Mouse (Mus musculus): Measurements from ENCODE around the gene Trpt1. TPM values are rescaled to one million over a fixed set of nuclear protein-coding genes. Genes with fewer than 3 reads are reported as not detected.

Trpt1 gene
- polyA plus RNA-seq (2021; fragmentation: Nextera tagmentation): 18.7 and 22.7 TPM in 2 replicates
- long read RNA-seq, experiment 1, transcript Trpt1-202 (6 exons, 972 nt): major isoform, 8 of 14 reads
- long read RNA-seq, experiment 1, partial matches to known transcripts: 0 of 14 reads
- long read RNA-seq, experiment 1, other reads (novel, unspliced or antisense): 2 of 14 reads
- long read RNA-seq, experiment 2, partial matches to known transcripts: 6 of 19 reads
- long read RNA-seq, experiment 2, other reads (novel, unspliced or antisense): 7 of 19 reads

GRCm38 (mm10) chr19:6996006-6996405, at the start of gene Trpt1, which contains the start of gene Nudt22:
Gene Trpt1 (plus strand): TSS chr19:6996131.
Gene Nudt22 (minus strand): TSS chr19:6996117.

GRCm38 (mm10) chr19:6974211-6975205, 21.4 kb upstream of the Trpt1 start, which contains the start of gene Ppp1r14b:
Gene Ppp1r14b (plus strand): TSS chr19:6974968.

GRCm38 (mm10) chr19:6975537-6976521, 20.1 kb upstream of the Trpt1 start, which contains the start of gene Plcb3:
Gene Plcb3 (minus strand): TSS chr19:6976470.

GRCm38 (mm10) chr19:6980381-6981093, 15.4 kb upstream of the Trpt1 start, which contains the start of gene Fkbp2:
Gene Fkbp2 (minus strand): TSS chr19:6980501.

GRCm38 (mm10) chr19:6987061-6987903, 8.6 kb upstream of the Trpt1 start, which contains the start of gene Vegfb:
Gene Vegfb (minus strand): TSS chr19:6987651.

GRCm38 (mm10) chr19:6992011-6992858, 3.7 kb upstream of the Trpt1 start, which contains the start of gene Dnajc4:
Gene Dnajc4 (minus strand): TSS chr19:6992572.

GRCm38 (mm10) chr19:7019191-7019590, 23.3 kb downstream of the Trpt1 start, which contains the start of gene Fermt3:
Gene Fermt3 (minus strand): TSS chr19:7019469.

GRCm38 (mm10) chr19:7039841-7040636, 44.1 kb downstream of the Trpt1 start, which contains the start of gene Stip1:
Gene Stip1 (minus strand): TSS chr19:7039967.

Other genes starting within 250 kb of the Trpt1 start
- 28.5 and 31.7 TPM in 2 replicates for gene Rps6ka4, start 155.5 kb upstream of the Trpt1 start, polyA plus RNA-seq (2021; fragmentation: Nextera tagmentation)
- gene Ccdc88b, start 137.9 kb upstream of the Trpt1 start, polyA plus RNA-seq (2021; fragmentation: Nextera tagmentation): 1.4 and 1.6 TPM in 2 replicates
- gene Trmt112, start 86.4 kb upstream of the Trpt1 start, polyA plus RNA-seq (2021; fragmentation: Nextera tagmentation): 133 and 145 TPM in 2 replicates
- 774 and 793 TPM in 2 replicates for gene Prdx5, start 86.0 kb upstream of the Trpt1 start, polyA plus RNA-seq (2021; fragmentation: Nextera tagmentation)
- 3.2 and 3.4 TPM in 2 replicates for gene Esrra, start 74.3 kb upstream of the Trpt1 start, polyA plus RNA-seq (2021; fragmentation: Nextera tagmentation)
- 4.3 TPM in 2 replicates for gene Catsperz, start 70.8 kb upstream of the Trpt1 start, polyA plus RNA-seq (2021; fragmentation: Nextera tagmentation)
- gene Kcnk4, start 61.6 kb upstream of the Trpt1 start, polyA plus RNA-seq (2021; fragmentation: Nextera tagmentation): 10.4 and 12.2 TPM in 2 replicates
- gene Bad, start 54.3 kb upstream of the Trpt1 start, polyA plus RNA-seq (2021; fragmentation: Nextera tagmentation): 47.9 and 48.1 TPM in 2 replicates
- 18.3 and 23.0 TPM in 2 replicates for gene Gpr137, start 53.7 kb upstream of the Trpt1 start, polyA plus RNA-seq (2021; fragmentation: Nextera tagmentation)
- gene Ppp1r14b, start 21.2 kb upstream of the Trpt1 start, polyA plus RNA-seq (2021; fragmentation: Nextera tagmentation): 23.4 and 26.0 TPM in 2 replicates
- gene Plcb3, start 19.7 kb upstream of the Trpt1 start, polyA plus RNA-seq (2021; fragmentation: Nextera tagmentation): 8.5 and 8.6 TPM in 2 replicates
- gene Fkbp2, start 15.6 kb upstream of the Trpt1 start, polyA plus RNA-seq (2021; fragmentation: Nextera tagmentation): 284 and 296 TPM in 2 replicates
- gene Vegfb, start 8.5 kb upstream of the Trpt1 start, polyA plus RNA-seq (2021; fragmentation: Nextera tagmentation): 74.0 and 88.5 TPM in 2 replicates
- gene Dnajc4, start 3.6 kb upstream of the Trpt1 start, polyA plus RNA-seq (2021; fragmentation: Nextera tagmentation): 27.6 and 28.0 TPM in 2 replicates
- gene Nudt22, start within 50 bp of the Trpt1 start, polyA plus RNA-seq (2021; fragmentation: Nextera tagmentation): 17.2 and 17.7 TPM in 2 replicates
- gene Fermt3, start 23.3 kb downstream of the Trpt1 start, polyA plus RNA-seq (2021; fragmentation: Nextera tagmentation): 3.8 and 4.5 TPM in 2 replicates
- 119 and 128 TPM in 2 replicates for gene Stip1, start 43.8 kb downstream of the Trpt1 start, polyA plus RNA-seq (2021; fragmentation: Nextera tagmentation)
- 3.4 and 3.9 TPM in 2 replicates for gene Macrod1, start 60.7 kb downstream of the Trpt1 start, polyA plus RNA-seq (2021; fragmentation: Nextera tagmentation)
- 2.2 and 2.6 TPM in 2 replicates for gene Flrt1, start 109.6 kb downstream of the Trpt1 start, polyA plus RNA-seq (2021; fragmentation: Nextera tagmentation)
- 740 and 803 TPM in 2 replicates for gene Otub1, start 210.2 kb downstream of the Trpt1 start, polyA plus RNA-seq (2021; fragmentation: Nextera tagmentation)
- 7,358 and 7,691 TPM in 2 replicates for gene Cox8a, start 221.5 kb downstream of the Trpt1 start, polyA plus RNA-seq (2021; fragmentation: Nextera tagmentation)
- 8.5 and 9.4 TPM in 2 replicates for gene Naa40, start 245.1 kb downstream of the Trpt1 start, polyA plus RNA-seq (2021; fragmentation: Nextera tagmentation)

Data from layer of hippocampus, adult 6 months (tissue).